Mouse (Mus musculus): ENCODE results near the gene Ccdc130.

The Ccdc130 gene

DNA sequence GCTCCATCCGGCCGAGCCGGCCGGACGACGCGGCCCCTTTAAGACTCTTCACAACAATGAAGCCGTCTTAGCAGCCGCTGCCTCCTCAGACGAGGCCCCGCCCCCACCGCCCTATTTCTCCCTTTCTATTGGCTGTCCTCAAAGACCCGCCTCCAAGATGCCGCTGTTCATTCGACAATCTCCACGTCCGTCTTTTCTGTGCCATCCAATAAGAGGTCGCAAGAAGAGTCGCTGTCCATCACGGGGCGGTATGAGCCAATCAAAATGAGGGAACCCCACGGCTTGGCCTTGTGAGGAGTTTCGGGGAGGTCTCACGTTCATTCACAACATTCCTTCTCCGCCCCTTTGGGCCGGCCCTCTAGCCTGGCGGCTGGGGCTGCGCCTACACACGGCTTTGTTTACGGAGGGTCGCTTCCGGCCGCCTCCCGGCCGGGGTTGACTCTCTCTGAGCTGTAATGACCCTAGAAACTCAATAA, 33.1 kb downstream of the Ccdc130 start, which contains the start of gene Zswim4:
TSS of gene Zswim4 (minus strand) at position 58 of the 476 bp plus-strand sequence.
- DNase-seq: peak; percentile 99

DNA sequence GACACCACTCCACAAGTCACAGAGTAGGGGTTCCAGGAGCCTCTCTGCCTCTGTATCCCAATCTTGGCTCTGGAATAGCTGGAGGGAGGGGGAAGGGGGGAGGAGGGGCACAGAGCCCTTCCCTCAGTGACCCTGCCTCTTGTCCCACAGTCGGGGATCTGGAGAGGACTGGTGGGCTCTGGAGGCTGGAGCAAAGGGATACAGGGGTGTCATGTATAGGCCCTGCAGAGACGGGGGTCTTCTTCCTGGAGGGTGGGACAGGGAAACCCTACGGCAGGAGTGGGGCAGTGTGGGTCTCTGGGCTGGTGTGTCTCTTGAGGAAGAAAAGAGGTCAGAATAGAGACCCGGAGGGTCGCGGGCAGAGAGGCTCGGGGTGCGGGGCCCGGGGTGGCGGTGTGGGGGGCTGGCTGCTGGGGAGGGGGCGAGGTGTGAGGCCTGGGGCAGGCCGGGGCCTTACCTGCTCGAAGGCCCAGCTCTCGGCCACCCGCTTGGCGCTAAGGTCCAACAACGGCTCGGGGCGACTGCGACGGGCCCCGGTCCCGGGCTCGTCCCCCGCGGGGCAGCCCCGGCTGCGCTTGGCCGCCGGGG, 33.7 kb downstream of the Ccdc130 start:
- DNase-seq: no peak

GRCm38 (mm10) chr8:84235746-84236409, 34.3 kb downstream of the Ccdc130 start:
- DNase-seq: no peak

- no peak for DNase-seq
These were observed 37.1 kb downstream of the Ccdc130 start for GRCm38 (mm10) chr8:84233055-84233454.

GRCm38 (mm10) chr8:84230735-84231134, 39.4 kb downstream of the Ccdc130 start:
- no peak for DNase-seq

DNA sequence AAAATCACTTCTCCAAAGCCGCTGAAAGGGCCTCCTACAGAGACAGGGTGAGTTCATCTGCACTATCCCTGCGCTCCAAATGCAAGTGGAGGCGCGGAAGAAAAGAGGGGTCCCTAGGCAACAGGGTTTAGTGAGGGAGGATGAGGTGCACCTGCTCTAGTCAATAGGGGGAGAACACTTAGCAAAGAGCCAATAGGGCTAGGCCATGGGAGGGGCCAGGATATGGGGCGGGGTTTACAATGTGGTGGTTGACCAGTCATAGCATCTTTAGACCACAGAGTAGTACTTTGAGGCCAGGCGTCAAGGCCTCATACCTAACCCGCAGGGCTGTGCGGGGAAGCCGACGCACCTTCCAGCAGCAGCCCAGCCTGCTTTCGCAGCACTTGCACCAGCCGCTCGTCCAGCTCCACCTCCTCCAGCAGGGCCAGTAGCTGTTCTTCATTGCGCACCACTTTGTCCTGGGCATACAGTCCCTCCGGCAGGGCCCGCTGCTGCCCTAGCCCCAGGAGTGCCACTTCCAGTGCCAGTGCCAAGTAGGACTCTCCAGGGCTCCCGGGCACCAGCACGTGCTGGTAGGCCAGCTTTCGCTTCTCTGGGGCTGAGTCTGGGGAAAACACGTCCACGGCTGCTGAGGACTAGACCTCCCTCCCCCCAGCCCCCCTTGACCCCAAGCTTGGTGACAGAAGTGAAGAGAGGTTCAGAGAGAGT, 46.7 kb downstream of the Ccdc130 start:
- DNase-seq: no peak

DNA sequence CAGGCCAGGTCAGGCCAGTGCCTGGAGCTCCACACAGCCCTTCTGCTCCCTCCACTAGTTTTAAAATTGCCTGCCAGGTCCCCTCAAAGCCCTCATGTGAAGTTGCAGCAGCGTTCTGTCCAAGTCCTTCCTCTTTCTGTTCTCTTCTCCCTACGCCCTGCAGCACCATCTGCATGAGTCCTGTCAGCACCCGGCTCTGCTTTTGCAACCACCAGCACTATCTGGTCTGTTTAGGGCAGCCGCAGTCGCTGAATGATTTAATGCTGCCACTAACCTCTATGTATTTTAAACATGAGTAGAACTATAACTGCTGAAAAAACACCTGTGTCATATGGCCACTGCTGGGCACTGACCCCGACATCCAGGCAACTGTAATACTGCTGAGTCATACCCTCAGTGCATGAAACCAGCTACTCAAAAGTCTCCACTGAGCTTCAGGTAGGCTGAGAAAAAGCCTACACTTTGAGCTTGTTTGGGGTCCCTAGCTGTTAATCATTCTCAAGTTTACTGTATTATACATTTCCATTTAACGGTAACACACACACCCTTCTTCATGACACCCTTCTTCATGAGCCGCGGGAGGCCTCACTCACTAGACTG, 47.5 kb downstream of the Ccdc130 start:
- DNase-seq: no peak

- DNase-seq: no peak
These were observed 50.1 kb downstream of the Ccdc130 start for GRCm38 (mm10) chr8:84220105-84220504.

- DNase-seq: no peak
These were observed 52.0 kb downstream of the Ccdc130 start for GRCm38 (mm10) chr8:84218143-84218542.

GRCm38 (mm10) chr8:84217206-84217605, 53.0 kb downstream of the Ccdc130 start:
- DNase-seq: no peak

GRCm38 (mm10) chr8:84213277-84213676, 56.9 kb downstream of the Ccdc130 start:
- DNase-seq: no peak

DNA sequence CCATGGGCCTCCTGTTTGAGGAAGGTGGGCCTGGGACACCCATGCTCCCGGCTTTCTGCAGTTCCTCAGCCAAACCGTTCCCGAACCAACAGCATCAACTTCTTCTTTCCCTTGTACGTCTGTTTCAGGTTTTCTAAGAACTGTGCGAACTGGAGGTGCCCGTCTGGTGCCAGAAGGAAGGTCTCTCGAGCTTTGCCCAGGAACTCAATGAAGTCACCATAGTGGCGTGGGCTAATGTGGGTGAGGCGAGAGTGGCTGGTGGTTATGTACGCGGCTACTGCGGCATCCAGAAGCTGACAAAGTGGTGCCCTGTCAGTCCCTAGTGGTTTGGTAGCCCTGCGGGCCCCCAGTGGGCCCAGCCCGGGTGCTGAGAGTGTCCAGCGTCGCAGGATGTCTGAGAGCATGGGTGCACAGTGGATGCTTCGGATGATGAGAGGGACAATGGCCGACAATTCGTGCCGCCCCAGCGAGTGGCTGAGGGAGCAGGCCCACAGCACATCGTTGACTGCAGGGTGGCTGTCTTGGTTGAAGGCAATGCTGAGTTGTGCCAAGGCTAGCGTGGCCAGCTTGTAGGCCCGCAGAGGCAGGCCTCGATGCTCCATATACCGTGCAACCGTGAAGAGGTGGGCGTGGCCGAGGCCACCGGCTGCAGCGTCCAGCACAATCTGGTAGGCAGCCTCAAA, 58.2 kb downstream of the Ccdc130 start:
- no peak for DNase-seq

GRCm38 (mm10) chr8:84211202-84211601, 59.0 kb downstream of the Ccdc130 start:
- no peak for DNase-seq

DNA sequence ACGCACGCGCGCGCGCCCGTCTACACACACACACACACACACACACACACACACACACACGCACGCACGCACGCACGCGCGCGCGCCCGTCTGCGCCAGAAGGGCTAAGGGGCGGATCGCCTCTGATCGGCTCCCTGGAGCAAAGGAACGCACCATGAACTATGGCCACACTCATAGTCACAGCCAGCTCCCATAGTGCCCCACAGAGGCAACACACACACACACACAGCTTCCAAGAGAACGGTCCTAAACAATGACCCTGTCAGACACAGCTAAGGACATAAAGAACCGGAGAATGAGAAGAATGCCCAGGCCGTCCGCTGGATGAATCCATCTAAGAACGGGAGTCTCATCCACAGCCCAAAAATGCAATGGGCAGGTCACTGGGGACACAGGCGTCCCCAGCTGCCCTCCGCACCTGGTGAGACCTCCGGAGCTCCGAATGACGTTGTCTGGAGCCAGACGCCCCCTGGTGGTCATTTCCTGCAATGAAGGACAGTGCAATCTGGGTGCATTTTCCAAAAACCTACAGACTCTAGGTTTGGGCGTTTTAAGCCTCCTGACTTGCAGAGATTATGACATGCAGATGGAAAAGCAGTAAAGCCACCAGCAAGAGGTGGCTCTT, 59.9 kb downstream of the Ccdc130 start:
- peak; percentile 90 for DNase-seq

- DNase-seq: no peak
These were observed 61.5 kb downstream of the Ccdc130 start for GRCm38 (mm10) chr8:84208381-84209380.

DNA sequence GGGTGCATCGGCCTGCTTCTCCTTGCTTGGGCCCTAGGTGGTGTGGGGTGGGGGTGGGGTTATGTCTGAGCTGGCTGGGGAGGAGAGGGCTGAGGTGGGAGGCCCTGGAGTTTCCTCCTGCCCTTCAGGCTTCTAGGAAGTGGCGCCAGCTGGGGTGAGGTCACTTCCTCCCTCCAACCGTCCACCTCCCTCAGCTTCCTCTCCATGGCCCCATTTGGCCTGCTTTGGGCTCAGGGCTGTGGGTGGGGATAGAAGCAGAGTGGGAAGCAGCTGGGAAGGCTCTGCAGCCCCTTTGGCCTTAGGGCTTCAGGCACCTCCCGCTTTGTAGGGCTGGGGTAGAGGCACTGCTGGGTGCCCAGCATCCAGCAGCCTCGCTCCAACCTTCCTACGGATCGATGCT, 62.4 kb downstream of the Ccdc130 start:
- no peak for DNase-seq
